Mouse (Mus musculus) forebrain, embryonic 16.5 days (tissue): Measurements from ENCODE around the gene Cd27. TPM values are rescaled to one million over a fixed set of nuclear protein-coding genes. Genes with fewer than 3 reads are reported as not detected.
A peak's percentile ranks its signal among the peaks of the same experiment; 100 is the strongest.

Experiments
- ATAC-seq: fragments of 200-750 bp; cut with Nextera tagmentation; 2 replicates; pipeline ENCODE4 v1.8.0; 2017; ENCODE audit warnings: mild to moderate bottlenecking, moderate library complexity
- H3K27ac ChIP-seq: fragments of 300-500 bp; sonication (generic); 2 replicates; pipeline ENCODE4 v1.5.1; 2014; ENCODE audit warnings: low read length, control low read depth
- H3K27me3 ChIP-seq: fragments of 300-500 bp; sonication (generic); replicated peaks from 2 replicates; pipeline ENCODE4 v1.6.1; 2014; ENCODE audit warnings: low read length; ENCODE audit not compliant: control insufficient read depth, insufficient read depth
- H3K36me3 ChIP-seq: fragments of 300-500 bp; sonication (generic); 2 replicates; pipeline ENCODE4 v1.6.1; 2014; ENCODE audit not compliant: control insufficient read depth, insufficient read depth
- H3K4me1 ChIP-seq: fragments of 300-500 bp; sonication (generic); replicated peaks from 2 replicates; pipeline ENCODE4 v1.6.1; 2014; ENCODE audit warnings: low read length; ENCODE audit not compliant: control insufficient read depth, insufficient read depth
- H3K4me2 ChIP-seq: fragments of 300-500 bp; sonication (generic); 2 replicates; pipeline ENCODE4 v1.6.1; 2014; ENCODE audit warnings: mild to moderate bottlenecking, low read length, control low read depth
- H3K4me3 ChIP-seq: fragments of 300-500 bp; sonication (generic); replicated peaks from 2 replicates; pipeline ENCODE4 v1.5.1; 2014; ENCODE audit warnings: mild to moderate bottlenecking, low read length, control low read depth
- H3K9ac ChIP-seq: fragments of 300-500 bp; sonication (generic); replicated peaks from 2 replicates; pipeline ENCODE4 v1.6.1; 2014; ENCODE audit warnings: low read depth, low read length, control low read depth
- H3K9me3 ChIP-seq: fragments of 300-500 bp; sonication (generic); 2 replicates; pipeline ENCODE4 v1.6.1; 2016; ENCODE audit warnings: low read length; ENCODE audit not compliant: control insufficient read depth
- WGBS: fragments of 180-500 bp; shearing (Covaris S2); extraction: QIAGEN DNeasy Blood & Tissue Kit; methylation state at CpG from one replicate; pipeline ENCODE4 v1.1.7; 2014; 5-methylcytosine and 5-hydroxymethylcytosine counted together
- polyA plus RNA-seq: library from polyadenylated mRNA; unstranded; fragments of >200 nt; fragmentation: Nextera tagmentation; extraction: Ambion mirVana; gene quantifications from 2 replicates; pipeline ENCODE4 v1.2.1, GENCODE M21; 2015

The Cd27 gene
- polyA plus RNA-seq, 1 experiment from 2014 or later = 1.8 TPM

- Histone ChIP-seq H3K36me3 (no peaks in the 10 kb centered on the region), H3K9me3 (no peaks in the 10 kb centered on the region), H3K4me1 (no peaks in the 10 kb centered on the region), H3K27me3 (no peaks in the 10 kb centered on the region), H3K4me2 (no peak overlapping the region), H3K27ac (no peak overlapping the region), H3K9ac (no peak overlapping the region), H3K4me3 (no peak overlapping the region)
- 66% methylated on average over 2 of the region's 2 CpGs for WGBS
- no peak for ATAC-seq
Measured at GRCm38 (mm10) chr6:125222146-125222545, 14.7 kb downstream of the Cd27 start.

- no peak for ATAC-seq
- Histone ChIP-seq H3K27ac (no peak overlapping the region), H3K9ac (no peak overlapping the region), H3K4me3 (no peak overlapping the region), H3K27me3 (no peaks in the 10 kb centered on the region), H3K9me3 (no peaks in the 10 kb centered on the region), H3K4me2 (no peak overlapping the region), H3K4me1 (0 out of 2 replicates have a peak, but pooled peaks cover 2% of the 10 kb centered on the region), H3K36me3 (no peaks in the 10 kb centered on the region)
- WGBS = 92% methylated on average over 20 of the region's 20 CpGs
Measured at GRCm38 (mm10) chr6:125221115-125221745, 15.6 kb downstream of the Cd27 start.

GRCm38 (mm10) chr6:125218963-125219362 lies 17.8 kb downstream of the Cd27 start:
- Histone ChIP-seq H3K27ac (no peak overlapping the region), H3K4me1 (peaks cover 6% of the 10 kb centered on the region), H3K4me2 (no peak overlapping the region), H3K36me3 (no peaks in the 10 kb centered on the region), H3K27me3 (no peaks in the 10 kb centered on the region), H3K9me3 (no peaks in the 10 kb centered on the region), H3K9ac (no peak overlapping the region), H3K4me3 (no peak overlapping the region)
- no peak for ATAC-seq
- WGBS = 76% methylated on average over 4 of the region's 4 CpGs

- Histone ChIP-seq H3K27ac (no peak overlapping the region), H3K36me3 (no peaks in the 10 kb centered on the region), H3K9ac (no peak overlapping the region), H3K4me1 (peaks cover 6% of the 10 kb centered on the region), H3K9me3 (no peaks in the 10 kb centered on the region), H3K27me3 (peaks cover 8% of the 10 kb centered on the region), H3K4me3 (no peak overlapping the region), H3K4me2 (no peak overlapping the region)
- ATAC-seq = no peak
- WGBS = 86% methylated on average over 11 of the region's 11 CpGs
Measured at GRCm38 (mm10) chr6:125217899-125218298, 18.9 kb downstream of the Cd27 start.

GRCm38 (mm10) chr6:125216898-125217297 lies 19.9 kb downstream of the Cd27 start:
- no peak overlapping the region for H3K4me2 ChIP-seq
- no peak overlapping the region for H3K27ac ChIP-seq
- H3K27me3 ChIP-seq = peaks cover 11% of the 10 kb centered on the region
- H3K9ac ChIP-seq = no peak overlapping the region
- H3K4me3 ChIP-seq = no peak overlapping the region
- no peaks in the 10 kb centered on the region for H3K36me3 ChIP-seq
- H3K4me1 ChIP-seq = peaks cover 6% of the 10 kb centered on the region
- WGBS = 76% methylated on average over 2 of the region's 2 CpGs
- no peaks in the 10 kb centered on the region for H3K9me3 ChIP-seq
- ATAC-seq = no peak

GRCm38 (mm10) chr6:125215148-125215954 lies 21.5 kb downstream of the Cd27 start, which contains the start of gene Vamp1:
Gene Vamp1 (plus strand): TSS chr6:125215551.
- H3K27me3 ChIP-seq = peaks cover 11% of the 10 kb centered on the region
- H3K4me1 ChIP-seq = peaks cover 6% of the 10 kb centered on the region
- peak within 1 kb of the TSS; percentile 98 for H3K4me2 ChIP-seq
- no peaks in the 10 kb centered on the region for H3K36me3 ChIP-seq
- peak; percentile 97 for ATAC-seq
- peak within 1 kb of the TSS; percentile 83 for H3K9ac ChIP-seq
- under 1% methylated on average over 45 of the region's 48 CpGs for WGBS
- no peaks in the 10 kb centered on the region for H3K9me3 ChIP-seq
- peak within 1 kb of the TSS; percentile 81 for H3K4me3 ChIP-seq
- peak within 1 kb of the TSS; percentile 84 for H3K27ac ChIP-seq

GRCm38 (mm10) chr6:125213715-125214114 lies 23.1 kb downstream of the Cd27 start:
- no peak for ATAC-seq
- H3K9ac ChIP-seq = no peak overlapping the region
- peaks cover 6% of the 10 kb centered on the region for H3K4me1 ChIP-seq
- no peaks in the 10 kb centered on the region for H3K36me3 ChIP-seq
- 82% methylated on average over 6 of the region's 6 CpGs for WGBS
- H3K9me3 ChIP-seq = no peaks in the 10 kb centered on the region
- H3K27me3 ChIP-seq = peaks cover 11% of the 10 kb centered on the region
- no peak overlapping the region for H3K4me2 ChIP-seq
- H3K27ac ChIP-seq = no peak overlapping the region
- no peak overlapping the region for H3K4me3 ChIP-seq

GRCm38 (mm10) chr6:125213129-125213528 lies 23.7 kb downstream of the Cd27 start:
- Histone ChIP-seq H3K9ac (no peak overlapping the region), H3K4me3 (no peak overlapping the region), H3K4me2 (no peak overlapping the region), H3K36me3 (no peaks in the 10 kb centered on the region), H3K27ac (no peak overlapping the region), H3K9me3 (no peaks in the 10 kb centered on the region), H3K27me3 (peaks cover 11% of the 10 kb centered on the region), H3K4me1 (peaks cover 6% of the 10 kb centered on the region)
- WGBS = 77% methylated on average over 6 of the region's 6 CpGs
- no peak for ATAC-seq

GRCm38 (mm10) chr6:125212621-125213020 lies 24.2 kb downstream of the Cd27 start:
- Histone ChIP-seq H3K27me3 (peaks cover 11% of the 10 kb centered on the region), H3K4me2 (no peak overlapping the region), H3K9ac (no peak overlapping the region), H3K27ac (no peak overlapping the region), H3K36me3 (no peaks in the 10 kb centered on the region), H3K9me3 (no peaks in the 10 kb centered on the region), H3K4me3 (no peak overlapping the region), H3K4me1 (peaks cover 6% of the 10 kb centered on the region)
- WGBS = 38% methylated on average over 2 of the region's 2 CpGs
- no peak for ATAC-seq
